Mouse (Mus musculus) midbrain, embryonic 13.5 days (tissue): ENCODE results near the gene Ankrd55. TPM values are rescaled to one million over a fixed set of nuclear protein-coding genes. Genes with fewer than 3 reads are reported as not detected.
"Not testable (repeated sequence)": the region's sequence is repeated elsewhere in the genome, so short reads cannot be mapped to it uniquely, and the experiment has no call there.

ENCODE experiments used
- ATAC-seq: fragments of 200-750 bp; cut with Nextera tagmentation; 2 replicates; pipeline ENCODE4 v1.8.0; 2017; ENCODE audit warnings: mild to moderate bottlenecking, moderate TSS enrichment, moderate library complexity
- H3K27ac ChIP-seq: fragments of 300-500 bp; sonication (generic); 2 replicates; pipeline ENCODE4 v1.5.1; 2015; ENCODE audit warnings: inconsistent platforms, mild to moderate bottlenecking, moderate library complexity
- H3K27me3 ChIP-seq: fragments of 300-500 bp; sonication (generic); 2 replicates; pipeline ENCODE4 v1.6.1; 2015; ENCODE audit warnings: mild to moderate bottlenecking, inconsistent platforms
- H3K36me3 ChIP-seq: fragments of 300-500 bp; sonication (generic); 2 replicates; pipeline ENCODE4 v1.6.1; 2015; ENCODE audit warnings: mild to moderate bottlenecking, inconsistent platforms
- H3K4me1 ChIP-seq: fragments of 300-500 bp; sonication (generic); replicated peaks from 2 replicates; pipeline ENCODE4 v1.6.1; 2015; ENCODE audit warnings: inconsistent platforms
- H3K4me2 ChIP-seq: fragments of 300-500 bp; sonication (generic); replicated peaks from 2 replicates; pipeline ENCODE4 v1.6.1; 2015; ENCODE audit warnings: moderate library complexity, mild to moderate bottlenecking, inconsistent platforms
- H3K4me3 ChIP-seq: fragments of 300-500 bp; sonication (generic); replicated peaks from 2 replicates; pipeline ENCODE4 v1.5.1; 2015; ENCODE audit warnings: mild to moderate bottlenecking, inconsistent platforms
- H3K9ac ChIP-seq: fragments of 300-500 bp; sonication (generic); replicated peaks from 2 replicates; pipeline ENCODE4 v1.6.1; 2015; ENCODE audit warnings: mild to moderate bottlenecking, inconsistent platforms
- H3K9me3 ChIP-seq: fragments of 300-500 bp; sonication (generic); 2 replicates; pipeline ENCODE4 v1.6.1; 2016; ENCODE audit warnings: mild to moderate bottlenecking, inconsistent platforms
- WGBS: fragments of 180-500 bp; shearing (Covaris S2); methylation state at CpG from one replicate; pipeline ENCODE4 v1.1.7; 2015; 5-methylcytosine and 5-hydroxymethylcytosine counted together
- polyA plus RNA-seq: library from polyadenylated mRNA; unstranded; fragments of >200 nt; fragmentation: Nextera tagmentation; extraction: Ambion mirVana; gene quantifications from 2 replicates; pipeline ENCODE4 v1.2.1, GENCODE M21; 2015

The Ankrd55 gene
- polyA plus RNA-seq, 1 experiment from 2014 or later: 3.9 TPM

GRCm38 (mm10) chr13:112424635-112425034, 136.4 kb downstream of the Ankrd55 start:
- WGBS: 92% methylated on average over 7 of the region's 7 CpGs
- H3K9ac ChIP-seq: no peak overlapping the region
- no peak overlapping the region for H3K27ac ChIP-seq
- no peak for ATAC-seq
- H3K4me1 ChIP-seq: no peaks in the 10 kb centered on the region
- no peaks in the 10 kb centered on the region for H3K27me3 ChIP-seq
- H3K4me2 ChIP-seq: no peak overlapping the region
- no peaks in the 10 kb centered on the region for H3K9me3 ChIP-seq
- H3K4me3 ChIP-seq: no peak overlapping the region
- no peaks in the 10 kb centered on the region for H3K36me3 ChIP-seq

- Histone ChIP-seq H3K4me3 (no peak overlapping the region), H3K4me1 (no peaks in the 10 kb centered on the region), H3K4me2 (no peak overlapping the region), H3K27me3 (no peaks in the 10 kb centered on the region), H3K36me3 (no peaks in the 10 kb centered on the region), H3K27ac (no peak overlapping the region), H3K9me3 (no peaks in the 10 kb centered on the region), H3K9ac (no peak overlapping the region)
- 75% methylated on average over 8 of the region's 8 CpGs for WGBS
- no peak for ATAC-seq
These were observed 137.0 kb downstream of the Ankrd55 start for GRCm38 (mm10) chr13:112425181-112425654.

- ATAC-seq: no peak
- no peaks in the 10 kb centered on the region for H3K4me1 ChIP-seq
- H3K36me3 ChIP-seq: no peaks in the 10 kb centered on the region
- H3K4me3 ChIP-seq: no peak overlapping the region
- WGBS: 77% methylated on average over 13 of the region's 13 CpGs
- H3K27me3 ChIP-seq: no peaks in the 10 kb centered on the region
- H3K27ac ChIP-seq: no peak overlapping the region
- H3K9me3 ChIP-seq: no peaks in the 10 kb centered on the region
- no peak overlapping the region for H3K9ac ChIP-seq
- H3K4me2 ChIP-seq: no peak overlapping the region
These were observed 138.2 kb downstream of the Ankrd55 start for GRCm38 (mm10) chr13:112426265-112427135.

GRCm38 (mm10) chr13:112427136-112427470, 138.9 kb downstream of the Ankrd55 start:
- ATAC-seq, H3K27ac ChIP-seq, H3K4me2 ChIP-seq, H3K9ac ChIP-seq, H3K9me3 ChIP-seq, H3K4me3 ChIP-seq, H3K4me1 ChIP-seq, H3K36me3 ChIP-seq, H3K27me3 ChIP-seq: not testable (repeated sequence)
- WGBS: 91% methylated on average over 4 of the region's 4 CpGs

- Histone ChIP-seq H3K4me3 (no peak overlapping the region), H3K9me3 (no peaks in the 10 kb centered on the region), H3K36me3 (no peaks in the 10 kb centered on the region), H3K4me1 (no peaks in the 10 kb centered on the region), H3K4me2 (no peak overlapping the region), H3K9ac (no peak overlapping the region), H3K27ac (no peak overlapping the region), H3K27me3 (no peaks in the 10 kb centered on the region)
- WGBS: 94% methylated on average over 13 of the region's 15 CpGs
- no peak for ATAC-seq
These were observed 139.3 kb downstream of the Ankrd55 start for GRCm38 (mm10) chr13:112427521-112427920.

- H3K9me3 ChIP-seq: no peaks in the 10 kb centered on the region
- no peak overlapping the region for H3K4me3 ChIP-seq
- no peak overlapping the region for H3K27ac ChIP-seq
- H3K4me1 ChIP-seq: no peaks in the 10 kb centered on the region
- no peak for ATAC-seq
- H3K9ac ChIP-seq: no peak overlapping the region
- H3K36me3 ChIP-seq: no peaks in the 10 kb centered on the region
- 85% methylated on average over 5 of the region's 5 CpGs for WGBS
- H3K27me3 ChIP-seq: no peaks in the 10 kb centered on the region
- H3K4me2 ChIP-seq: no peak overlapping the region
These were observed 145.0 kb downstream of the Ankrd55 start for GRCm38 (mm10) chr13:112433271-112433670.

Other genes with a start within 250 kb of the Ankrd55 start
- 19.4 and 20.8 TPM in 2 replicates for gene Il6st, start 175.6 kb downstream of the Ankrd55 start, polyA plus RNA-seq